Mouse (Mus musculus) ES-Bruce4 (cell line): Measurements from ENCODE around the gene Slc45a3. TPM values are rescaled to one million over a fixed set of nuclear protein-coding genes. Genes with fewer than 3 reads are reported as not detected.
A peak's percentile ranks its signal among the peaks of the same experiment; 100 is the strongest.

Experiments used
- H3K27ac ChIP-seq: 2 replicates; pipeline ENCODE4 v1.5.1; 2012; ENCODE audit warnings: low read length, inconsistent platforms; ENCODE audit not compliant: insufficient read depth
- H3K27me3 ChIP-seq: 2 replicates; pipeline ENCODE4 v1.6.1; 2012; ENCODE audit warnings: mild to moderate bottlenecking, low read length, inconsistent platforms; ENCODE audit not compliant: control insufficient read depth, poor library complexity, insufficient read depth, severe bottlenecking
- H3K36me3 ChIP-seq: 2 replicates; pipeline ENCODE4 v1.6.1; 2012; ENCODE audit warnings: inconsistent platforms, mild to moderate bottlenecking, low read length, moderate library complexity; ENCODE audit not compliant: control insufficient read depth, poor library complexity, insufficient read depth, severe bottlenecking
- H3K4me1 ChIP-seq: one replicate; pipeline ENCODE4 v1.8.1; 2011; ENCODE audit warnings: low read length; ENCODE audit not compliant: control insufficient read depth, insufficient read depth
- H3K4me3 ChIP-seq: 2 replicates; pipeline ENCODE4 v1.5.1; 2011; ENCODE audit warnings: low read depth, mild to moderate bottlenecking, low read length
- H3K9ac ChIP-seq: 2 replicates; pipeline ENCODE4 v1.6.1; 2012; ENCODE audit warnings: low read depth, mild to moderate bottlenecking, inconsistent platforms; ENCODE audit not compliant: poor library complexity, severe bottlenecking
- H3K9me3 ChIP-seq: replicated peaks from 2 replicates; pipeline ENCODE4 v1.6.1; 2012; ENCODE audit warnings: mild to moderate bottlenecking, low read length, inconsistent platforms; ENCODE audit not compliant: control insufficient read depth, poor library complexity, insufficient read depth, severe bottlenecking
- CTCF ChIP-seq: IDR thresholded peaks from one replicate; pipeline ENCODE4 v1.8.1; 2011; ENCODE audit warnings: low read depth, low read length
- EP300 ChIP-seq: IDR thresholded peaks from 2 replicates; pipeline ENCODE4 v1.6.1; 2011; ENCODE audit warnings: low read depth, low read length; ENCODE audit not compliant: insufficient read depth
- POLR2A ChIP-seq: IDR thresholded peaks from one replicate; pipeline ENCODE4 v1.8.1; 2011; ENCODE audit warnings: low read length; ENCODE audit not compliant: insufficient read depth
- polyA plus RNA-seq: library from polyadenylated mRNA; stranded (reverse); fragments of >200 nt; gene quantifications from 2 replicates; pipeline ENCODE4 v1.2.4, GENCODE M21; 2011; ENCODE audit warnings: low read depth; ENCODE audit not compliant: missing spikeins, insufficient read depth, insufficient read length

Gene Slc45a3
- polyA plus RNA-seq, 1 experiment: 3.3 TPM

DNA sequence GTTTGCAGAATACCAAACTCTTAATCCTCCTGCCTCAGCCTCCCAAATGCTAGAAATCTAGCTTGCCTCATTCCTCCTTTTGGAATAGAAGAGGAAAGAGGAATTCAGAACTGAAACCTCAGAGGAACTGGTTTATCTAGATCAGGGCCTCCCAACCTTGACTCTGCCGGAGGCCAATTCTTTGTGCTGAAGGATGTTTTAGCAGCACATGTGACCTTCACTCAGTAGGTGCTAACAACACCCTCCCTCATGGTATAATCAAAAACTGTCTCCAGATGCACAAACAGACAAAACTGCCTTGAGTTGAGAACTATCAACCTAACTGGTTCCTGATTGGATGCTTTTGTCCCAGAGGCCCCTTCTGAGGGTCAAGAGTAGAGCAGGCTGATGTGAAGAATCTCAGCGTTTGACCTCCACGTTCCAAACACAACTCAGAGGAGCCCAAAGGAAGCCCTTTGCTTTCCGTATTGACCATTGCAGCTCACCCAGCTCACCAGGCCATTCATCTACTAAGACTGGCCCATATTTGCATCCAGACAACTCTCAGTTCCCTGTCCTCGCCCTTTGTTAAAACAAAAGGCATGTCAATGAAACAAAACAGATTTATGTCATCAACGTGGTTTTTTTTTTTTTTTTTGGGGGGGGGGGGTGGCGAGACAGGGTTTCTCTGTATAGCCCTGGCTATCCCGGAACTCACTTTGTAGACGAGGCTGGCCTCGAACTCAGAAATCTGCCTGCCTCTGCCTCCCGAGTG, 16.1 kb upstream of the Slc45a3 start:
- Histone ChIP-seq H3K27ac (peak overlapping the region; percentile 64; the same call in 1 of the 2 replicates), H3K4me1 (peaks cover 7% of the 10 kb centered on the region), H3K27me3 (no peaks in the 10 kb centered on the region), H3K9ac (no peak overlapping the region), H3K4me3 (no peak overlapping the region), H3K9me3 (no peaks in the 10 kb centered on the region), H3K36me3 (no peaks in the 10 kb centered on the region)
- no peak for TF ChIP-seq POLR2A

- no peak overlapping the region for H3K27ac ChIP-seq
- no peak overlapping the region for H3K9ac ChIP-seq
- H3K4me3 ChIP-seq: no peak overlapping the region
- H3K4me1 ChIP-seq: peaks cover 7% of the 10 kb centered on the region
- TF ChIP-seq CTCF (no peak), EP300 (no peak)
- H3K27me3 ChIP-seq: no peaks in the 10 kb centered on the region
- H3K36me3 ChIP-seq: no peaks in the 10 kb centered on the region
- no peaks in the 10 kb centered on the region for H3K9me3 ChIP-seq
These were observed 14.7 kb upstream of the Slc45a3 start for GRCm38 (mm10) chr1:131947997-131948525.

GRCm38 (mm10) chr1:131954242-131954865, 8.4 kb upstream of the Slc45a3 start:
- H3K4me3 ChIP-seq: no peak overlapping the region
- TF ChIP-seq EP300: no peak
- no peak for TF ChIP-seq CTCF
- no peak for TF ChIP-seq POLR2A
- H3K9me3 ChIP-seq: no peaks in the 10 kb centered on the region
- H3K36me3 ChIP-seq: no peaks in the 10 kb centered on the region
- H3K9ac ChIP-seq: no peak overlapping the region
- H3K27me3 ChIP-seq: no peaks in the 10 kb centered on the region
- H3K4me1 ChIP-seq: no peaks in the 10 kb centered on the region
- no peak overlapping the region for H3K27ac ChIP-seq

- Histone ChIP-seq H3K4me1 (no peaks in the 10 kb centered on the region), H3K36me3 (no peaks in the 10 kb centered on the region), H3K9ac (no peak overlapping the region), H3K27me3 (no peaks in the 10 kb centered on the region), H3K9me3 (no peaks in the 10 kb centered on the region), H3K4me3 (no peak overlapping the region), H3K27ac (no peak overlapping the region)
- TF ChIP-seq POLR2A (no peak), EP300 (no peak), CTCF (no peak)
These were observed 7.5 kb upstream of the Slc45a3 start for GRCm38 (mm10) chr1:131955131-131955757.

GRCm38 (mm10) chr1:131957416-131957815, 5.4 kb upstream of the Slc45a3 start:
- H3K4me1 ChIP-seq: no peaks in the 10 kb centered on the region
- H3K4me3 ChIP-seq: no peak overlapping the region
- H3K36me3 ChIP-seq: no peaks in the 10 kb centered on the region
- no peaks in the 10 kb centered on the region for H3K9me3 ChIP-seq
- H3K9ac ChIP-seq: no peak overlapping the region
- no peak for TF ChIP-seq EP300
- TF ChIP-seq CTCF: no peak
- TF ChIP-seq POLR2A: no peak
- no peaks in the 10 kb centered on the region for H3K27me3 ChIP-seq
- no peak overlapping the region for H3K27ac ChIP-seq

GRCm38 (mm10) chr1:131961004-131961403, 1.8 kb upstream of the Slc45a3 start:
- H3K4me3 ChIP-seq: no peak overlapping the region
- TF ChIP-seq POLR2A (no peak), CTCF (no peak), EP300 (no peak)
- no peaks in the 10 kb centered on the region for H3K36me3 ChIP-seq
- peaks cover 4% of the 10 kb centered on the region for H3K27me3 ChIP-seq
- no peak overlapping the region for H3K9ac ChIP-seq
- no peaks in the 10 kb centered on the region for H3K4me1 ChIP-seq
- no peak overlapping the region for H3K27ac ChIP-seq
- no peaks in the 10 kb centered on the region for H3K9me3 ChIP-seq
